Mouse (Mus musculus): ENCODE measurements around the gene Dyrk1b.
"Not testable (repeated sequence)": the region's sequence is repeated elsewhere in the genome, so short reads cannot be mapped to it uniquely, and the experiment has no call there.

The Dyrk1b gene

DNA sequence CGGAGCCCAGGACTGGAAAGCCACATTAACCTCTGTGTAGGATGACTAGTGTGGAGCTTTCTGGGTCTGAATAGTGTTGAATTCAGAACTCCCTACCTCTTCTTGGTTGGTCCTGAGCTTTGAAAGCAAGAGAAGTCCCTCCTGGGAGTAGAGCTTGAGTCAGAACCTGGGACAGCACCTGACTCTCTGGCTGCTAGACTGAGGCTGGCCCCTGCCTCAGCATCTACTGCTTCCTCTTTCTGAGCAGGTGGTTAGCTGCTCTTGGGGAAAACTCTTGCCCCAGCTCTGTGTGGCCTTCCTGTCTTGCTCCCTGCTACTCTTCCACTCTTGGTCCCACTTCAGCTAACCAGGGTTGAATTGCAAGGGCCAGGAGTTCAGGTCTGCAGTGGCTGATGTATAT, 12.6 kb downstream of the Dyrk1b start:
- in situ Hi-C loops (cut with MboI, MseI), result no loop called here

DNA sequence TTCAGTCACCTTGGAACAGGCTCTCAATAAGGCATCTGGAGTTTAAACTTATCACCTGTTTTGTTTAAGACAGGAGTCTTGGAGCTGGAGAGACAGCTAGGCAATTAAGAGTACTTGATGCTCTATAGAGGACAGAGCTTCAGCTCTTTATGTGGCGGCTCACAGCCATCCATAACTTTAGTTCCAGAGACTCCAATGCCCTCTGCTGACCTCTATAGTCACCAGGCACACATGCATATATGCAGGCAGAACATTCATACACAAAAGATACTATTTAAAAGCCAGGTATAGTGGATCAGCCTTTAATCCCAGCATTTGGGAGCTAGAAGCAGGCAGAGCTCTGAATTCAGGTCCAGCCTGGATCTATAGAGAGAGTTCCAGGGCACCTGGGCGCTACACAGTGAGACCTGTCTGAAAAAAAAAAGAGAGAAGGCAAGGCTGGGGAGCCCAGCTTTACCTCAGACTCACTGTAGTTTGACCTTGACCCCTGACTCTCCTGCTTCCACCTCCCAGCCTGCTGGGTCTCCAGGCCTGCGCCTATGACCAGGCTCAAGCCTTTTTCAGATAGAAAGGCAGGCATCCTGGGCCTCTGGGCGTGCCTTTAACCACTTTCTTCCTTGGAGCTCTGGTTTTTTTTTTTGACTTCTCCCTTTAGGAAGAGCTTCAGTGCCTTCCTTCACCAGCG, 16.3 kb downstream of the Dyrk1b start:
- in situ Hi-C loops (cut with MboI, MseI), result no loop called here

DNA sequence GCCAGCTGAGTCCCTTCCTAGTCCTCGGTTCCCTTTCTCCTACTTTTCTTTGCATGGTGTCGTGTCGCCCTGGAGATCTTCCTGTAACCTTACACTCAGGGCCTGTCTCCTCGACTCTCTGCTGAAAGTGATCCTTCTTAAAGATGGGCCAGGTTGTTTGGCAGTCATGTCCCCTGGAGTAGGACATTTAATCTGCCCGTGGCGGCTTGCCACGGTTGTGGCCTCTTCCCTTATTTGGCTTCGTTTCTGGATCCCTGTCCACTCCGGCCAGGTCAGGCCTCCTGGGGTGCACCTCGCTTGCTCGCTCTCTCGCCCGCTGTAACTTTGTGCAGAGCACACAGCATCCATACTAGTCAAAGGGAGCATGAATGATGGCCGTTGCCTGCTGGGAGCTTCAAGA, 17.3 kb downstream of the Dyrk1b start:
- in situ Hi-C loops (cut with MboI, MseI), result no loop called here

DNA sequence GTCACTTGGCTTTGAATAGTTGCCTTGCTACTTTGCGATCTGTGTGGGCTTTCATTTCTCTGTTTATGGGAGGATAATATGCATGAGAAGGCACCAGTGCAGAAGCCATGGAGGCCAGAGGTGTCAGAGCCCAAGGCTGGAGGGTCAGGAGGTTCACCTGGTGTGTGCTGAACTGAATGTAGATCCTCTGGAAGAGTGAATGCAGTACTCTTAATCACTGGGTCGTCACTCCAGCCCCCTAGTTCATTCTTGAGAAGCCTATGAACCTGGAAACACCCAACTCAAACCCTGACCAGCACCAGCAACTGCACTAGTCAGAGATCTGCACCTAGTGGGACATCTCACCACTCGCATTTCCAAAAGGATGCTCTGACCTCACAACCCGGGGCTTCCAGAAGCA, 19.8 kb downstream of the Dyrk1b start:
- in situ Hi-C loops (cut with MboI, MseI), result no loop called here

DNA sequence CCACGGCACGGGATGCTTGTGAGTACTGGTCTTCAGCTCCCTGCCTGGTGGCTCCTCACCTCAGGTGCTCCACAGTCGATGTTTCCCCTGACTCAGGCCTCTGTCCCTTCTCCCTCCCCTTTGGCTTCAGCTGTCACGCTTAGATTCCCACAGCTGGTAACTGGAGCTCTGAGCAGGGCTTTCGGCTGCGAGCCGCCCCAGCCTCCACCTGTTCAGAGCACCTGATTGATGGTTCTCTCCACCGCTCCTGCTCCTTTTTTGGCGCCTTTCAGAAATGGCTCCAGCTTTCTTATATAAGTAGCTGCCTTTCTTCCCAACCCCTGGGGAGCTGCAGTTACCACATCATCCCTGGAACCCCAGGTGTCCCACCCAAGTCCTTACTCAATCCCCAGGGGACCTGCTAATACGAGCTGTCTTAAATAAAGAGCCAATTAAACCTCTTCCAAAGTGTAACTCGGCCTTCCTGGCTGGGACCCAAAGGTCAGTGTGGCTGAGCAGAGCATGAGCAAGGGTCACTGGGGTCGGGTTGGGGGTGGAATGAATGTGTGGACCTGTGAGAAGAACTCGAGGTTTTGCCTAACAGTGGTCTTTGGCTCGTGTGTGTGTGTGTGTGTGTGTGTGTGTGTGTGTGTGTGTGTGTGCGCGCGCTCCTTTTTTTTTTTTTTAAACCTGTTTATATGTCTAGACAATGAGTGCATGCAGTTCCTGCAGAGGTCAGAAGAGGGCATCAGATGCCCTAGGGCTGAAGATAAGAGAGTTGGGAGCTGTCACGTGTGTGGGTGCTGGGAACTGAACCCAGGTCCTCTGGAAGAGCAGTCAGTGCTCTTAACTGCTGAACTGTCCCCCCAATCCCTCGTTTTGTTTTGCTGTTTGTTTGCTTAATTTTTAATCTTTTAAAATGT, 24.2 kb downstream of the Dyrk1b start:
- in situ Hi-C loops (cut with MboI, MseI), result no loop called here

DNA sequence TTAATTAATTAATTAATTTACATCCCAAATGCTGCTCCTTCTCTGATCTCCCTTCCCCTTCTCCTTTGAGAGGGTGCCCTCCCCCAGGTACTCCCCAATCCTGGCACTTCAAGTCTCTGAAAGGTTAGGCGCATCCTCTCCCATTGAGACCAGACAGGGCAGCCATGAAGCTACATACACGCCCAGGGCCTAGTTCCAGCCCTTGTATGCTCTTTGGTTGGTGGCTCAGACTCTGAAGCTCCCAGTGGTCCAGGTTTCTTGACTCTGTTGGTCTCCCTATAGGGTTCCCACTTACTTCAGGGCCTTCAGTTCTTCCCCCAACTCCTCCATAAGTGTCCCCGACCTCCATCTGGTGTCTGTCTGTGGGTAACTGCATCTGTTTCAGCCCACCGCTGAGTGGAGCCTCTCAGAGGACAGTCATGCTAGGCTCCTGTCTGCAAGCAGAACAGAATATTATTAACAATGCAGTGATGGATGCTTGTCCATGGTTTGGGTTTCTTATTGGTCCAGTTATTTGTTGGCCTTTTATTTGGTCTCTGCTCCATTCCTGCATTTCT, 26.9 kb downstream of the Dyrk1b start:
- in situ Hi-C loops (cut with MboI, MseI), result loop anchor here (5.0 kb wide), 1 partner anchor 86 kb away; the partner anchor contains the start of gene Selenov

DNA sequence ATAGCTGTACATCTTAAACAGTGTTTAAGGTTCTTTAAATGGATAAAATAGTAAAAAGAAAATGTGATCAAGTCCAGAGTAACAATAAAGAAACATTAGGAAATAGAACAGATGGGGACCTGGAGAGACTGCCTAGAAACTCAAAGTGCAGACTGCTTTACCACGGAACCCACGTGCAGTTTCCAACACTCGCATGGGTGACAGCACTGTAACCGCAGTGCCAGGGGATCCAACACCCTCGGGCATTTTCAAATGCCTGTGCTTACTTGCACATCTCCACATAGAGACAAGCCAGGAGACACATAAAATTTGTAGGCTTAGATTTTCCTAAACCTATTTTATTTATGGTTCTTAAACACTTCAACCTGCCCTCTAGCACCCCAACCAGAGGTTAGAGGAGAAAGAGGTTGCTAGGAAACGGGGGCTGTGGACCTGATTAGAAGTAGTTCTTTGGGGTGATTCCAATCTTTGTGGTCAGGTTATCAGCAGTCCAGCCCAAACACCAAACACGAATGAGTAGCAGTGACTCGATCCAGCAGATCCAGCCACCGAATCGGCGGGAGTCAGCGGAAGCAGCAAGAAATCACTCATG, 29.2 kb downstream of the Dyrk1b start:
- in situ Hi-C loops (cut with MboI, MseI), result loop anchor here (5.0 kb wide), 1 partner anchor 84 kb away; the partner anchor contains the start of gene Selenov

DNA sequence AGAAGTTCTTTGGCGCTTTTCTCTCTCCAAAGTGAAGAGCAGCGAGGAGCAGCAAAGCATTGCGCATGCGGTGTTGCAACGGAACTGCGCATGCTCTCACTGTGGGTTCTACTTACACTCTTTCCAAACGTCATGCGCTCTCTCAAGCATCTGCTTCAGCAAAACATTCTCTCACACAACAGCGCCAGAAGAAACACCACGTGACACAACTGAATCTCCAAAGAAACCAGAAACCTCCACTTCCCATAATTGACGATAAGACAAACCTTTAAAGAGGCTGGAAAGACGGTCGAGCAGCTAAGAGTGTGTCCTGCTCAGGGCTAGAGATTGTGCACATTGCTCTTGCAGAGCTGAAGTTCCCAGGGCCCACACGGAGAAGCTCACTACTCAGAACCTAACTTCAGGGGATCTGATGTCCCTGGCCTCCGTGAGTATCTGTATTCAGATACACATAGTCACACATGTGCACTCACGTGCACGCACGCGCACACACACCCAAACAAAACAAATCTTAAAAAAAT, 29.8 kb downstream of the Dyrk1b start:
- in situ Hi-C loops (cut with MboI, MseI), result loop anchor here (5.0 kb wide), 1 partner anchor 83 kb away; the partner anchor contains the start of gene Selenov

DNA sequence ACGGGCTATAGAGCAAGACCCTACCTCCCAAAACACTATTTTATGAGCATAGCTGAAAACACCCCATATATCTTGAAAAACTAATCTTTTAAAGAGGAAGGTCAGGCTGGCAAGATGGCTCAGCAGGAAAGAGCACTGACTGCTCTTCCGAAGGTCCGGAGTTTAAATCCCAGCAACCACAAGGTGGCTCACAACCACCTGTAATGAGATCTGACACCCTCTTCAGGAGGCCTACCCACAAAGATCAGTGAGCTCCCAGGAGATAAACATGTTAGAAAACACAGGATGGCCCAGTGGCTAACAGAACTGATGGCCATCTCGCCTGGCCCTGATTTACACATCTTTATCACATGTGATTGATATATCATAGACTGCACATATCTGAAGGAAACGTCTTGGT, 31.5 kb downstream of the Dyrk1b start:
- in situ Hi-C loops (cut with MboI, MseI), result no loop called here

DNA sequence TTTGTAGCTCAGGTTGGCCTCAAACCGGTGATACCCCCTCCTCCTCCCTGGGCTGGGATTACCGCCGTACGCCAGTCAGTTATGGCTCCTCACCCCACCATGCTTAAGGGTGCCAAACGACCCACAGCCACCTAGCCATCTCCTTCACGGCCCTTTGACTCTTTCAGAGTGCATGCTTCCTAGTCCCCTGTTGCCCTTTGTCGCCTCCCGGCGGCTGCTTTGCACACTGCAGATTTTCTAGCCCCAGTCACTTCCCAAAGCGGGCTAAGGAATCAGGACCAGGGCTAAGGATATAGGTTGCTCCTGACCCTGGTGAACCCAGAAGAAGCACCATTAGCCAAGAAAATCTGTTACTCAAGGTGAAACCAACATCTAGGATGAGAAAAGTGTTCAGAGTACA, 34.9 kb downstream of the Dyrk1b start:
- in situ Hi-C loops (cut with MboI, MseI), result no loop called here

DNA sequence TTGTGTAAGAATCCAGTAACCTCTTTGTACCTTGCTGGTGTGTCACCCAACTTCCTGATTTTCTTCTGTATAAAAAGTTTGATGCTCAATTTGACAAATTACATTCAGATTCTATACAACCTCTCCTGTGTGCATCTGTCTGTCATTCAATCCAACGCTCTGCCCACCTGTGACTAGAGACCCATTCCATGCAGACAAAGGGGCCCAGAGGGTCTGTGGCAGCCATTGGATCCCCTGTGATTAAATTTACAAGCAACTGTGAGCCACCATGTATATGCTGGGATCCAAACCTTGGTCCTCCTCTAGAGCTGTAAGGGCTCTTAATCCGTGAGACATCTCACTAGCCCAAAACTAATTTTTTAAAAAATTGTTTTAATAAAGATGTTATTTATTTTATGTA, 36.7 kb downstream of the Dyrk1b start:
- in situ Hi-C loops (cut with MboI, MseI), result not testable (repeated sequence)

DNA sequence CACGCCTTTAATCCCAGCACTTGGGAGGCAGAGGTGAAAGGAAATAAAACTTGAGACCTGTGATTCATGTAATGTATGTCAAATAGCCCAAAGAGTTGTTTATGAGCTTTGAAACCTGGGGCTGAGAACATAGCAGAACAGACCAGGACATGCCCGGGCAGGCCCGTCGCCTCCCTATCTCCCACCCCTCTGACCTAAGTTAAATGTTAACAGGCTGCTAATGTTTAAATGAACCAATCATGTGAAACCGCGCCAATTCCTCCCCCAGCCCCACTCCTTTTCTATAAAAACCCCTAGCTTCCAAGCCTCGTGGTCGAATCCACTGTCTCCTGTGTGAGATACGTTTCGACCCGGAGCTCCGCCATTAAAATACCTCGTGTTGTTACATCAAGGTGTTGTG, 38.5 kb downstream of the Dyrk1b start:
- in situ Hi-C loops (cut with MboI, MseI), result not testable (repeated sequence)

DNA sequence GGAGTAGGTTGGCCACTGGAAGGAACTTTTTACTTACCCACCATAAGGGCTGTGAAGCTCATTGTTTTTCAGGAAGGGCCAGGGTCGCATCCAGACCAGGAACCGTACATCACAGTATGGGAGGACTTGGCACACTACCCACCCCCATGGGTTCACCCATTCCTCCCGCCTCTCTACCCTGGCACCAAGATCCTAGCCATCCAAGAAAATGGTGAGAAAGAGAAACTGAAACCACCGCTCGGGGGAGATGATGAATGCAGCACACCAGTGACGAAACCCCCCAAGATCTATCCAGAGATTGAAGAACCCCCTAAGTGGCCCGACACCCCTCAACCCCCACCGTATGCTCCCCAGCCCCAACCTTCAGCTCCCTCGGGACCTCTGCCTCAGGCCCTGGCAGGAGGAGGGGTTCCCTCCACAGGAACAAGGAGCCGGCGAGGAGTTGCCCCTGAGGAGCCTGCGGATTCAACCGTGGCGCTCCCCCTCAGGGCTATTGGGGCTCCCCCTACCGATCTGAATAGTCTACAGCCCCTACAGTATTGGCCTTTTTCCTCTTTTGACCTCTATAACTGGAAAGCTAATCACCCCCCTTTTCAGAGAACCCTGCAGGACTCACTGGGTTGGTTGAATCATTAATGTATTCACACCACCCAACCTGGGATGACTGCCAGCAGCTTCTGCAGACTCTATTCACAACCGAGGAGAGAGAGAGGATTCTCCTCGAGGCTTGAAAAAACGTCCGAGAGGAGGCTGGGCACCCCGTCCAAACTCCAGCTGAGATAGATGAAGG, 39.9 kb downstream of the Dyrk1b start:
- in situ Hi-C loops (cut with MboI, MseI), result not testable (repeated sequence)

DNA sequence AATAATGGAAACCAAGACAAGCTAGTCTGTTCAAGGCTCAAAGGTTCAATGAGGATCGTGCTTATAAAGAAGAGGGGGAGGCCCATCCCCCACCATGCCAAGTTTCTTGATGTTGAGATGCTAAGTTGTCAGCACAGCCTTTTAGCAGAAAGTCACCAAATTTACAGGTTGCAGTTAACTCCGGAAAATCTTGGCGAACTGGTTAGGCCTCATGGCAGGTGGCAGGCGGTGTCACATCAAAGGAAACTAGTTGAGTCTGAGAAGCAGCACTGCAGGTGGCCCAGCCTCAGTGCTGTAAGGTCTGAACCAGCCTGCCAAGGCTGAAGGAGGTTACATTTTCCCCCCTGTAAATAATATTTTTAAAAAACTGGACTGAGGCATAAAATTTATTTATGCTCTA, 47.6 kb downstream of the Dyrk1b start:
- in situ Hi-C loops (cut with MboI, MseI), result not testable (repeated sequence)

DNA sequence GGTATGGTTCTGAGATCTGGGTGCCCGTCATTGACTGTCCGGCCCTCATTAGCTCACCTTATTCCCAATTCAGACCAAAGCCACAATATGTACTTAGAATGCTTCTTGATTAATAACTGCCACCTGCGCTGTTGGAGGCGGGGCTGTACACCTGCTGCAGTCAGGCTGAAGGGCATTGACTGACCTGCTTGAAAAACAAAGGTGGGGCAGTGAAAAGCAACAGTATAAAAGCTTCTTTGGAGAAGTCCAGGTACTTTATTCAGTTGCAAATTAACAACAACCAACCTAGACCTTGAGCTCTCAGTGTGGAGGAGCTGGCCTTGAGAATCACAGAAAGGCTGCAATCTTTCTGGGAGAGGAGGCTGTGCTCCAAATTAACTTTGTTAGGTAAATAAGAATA, 48.2 kb downstream of the Dyrk1b start:
- in situ Hi-C loops (cut with MboI, MseI), result not testable (repeated sequence)

Data from regulatory T cell (primary cell).